Mouse (Mus musculus) liver, postnatal 0 days (tissue): Measurements from ENCODE around the gene Gm20388.

Experiments used
- CTCF ChIP-seq: sonication (generic); IDR thresholded peaks from 2 replicates; pipeline ENCODE4 v1.5.1; 2016; ENCODE audit warnings: antibody characterized with exemption, low read depth
- EP300 ChIP-seq: IDR thresholded peaks from 2 replicates; pipeline ENCODE4 v1.6.1; 2016; ENCODE audit warnings: antibody characterized with exemption, low read depth, mild to moderate bottlenecking

- TF ChIP-seq CTCF, result no peak
- no peak for TF ChIP-seq EP300
These were observed 3381.6 kb downstream of the Gm20388 start for GRCm38 (mm10) chr8:123292281-123292680.
